Mouse (Mus musculus) heart, adult 2 months (tissue): ENCODE results near the gene Dgkb. TPM values are rescaled to one million over a fixed set of nuclear protein-coding genes. Genes with fewer than 3 reads are reported as not detected.

Source experiments
- DNase-seq, 2 experiments: peaks; one replicate each; pipeline ENCODE4 v3.0.0; 2021
- H3K27ac ChIP-seq: fragments of 200-600 bp; 2 replicates; pipeline ENCODE4 v1.8.1; 2022
- H3K27me3 ChIP-seq: fragments of 200-500 bp; 2 replicates; pipeline ENCODE4 v1.6.1; 2012; ENCODE audit warnings: mild to moderate bottlenecking, low read length, inconsistent platforms, mixed read lengths; ENCODE audit not compliant: control insufficient read depth, insufficient read depth
- H3K36me3 ChIP-seq: fragments of 200-500 bp; 2 replicates; pipeline ENCODE4 v1.6.1; 2012; ENCODE audit warnings: low read length, inconsistent platforms; ENCODE audit not compliant: control insufficient read depth, insufficient read depth
- H3K4me1 ChIP-seq: fragments of 200-500 bp; 2 replicates; pipeline ENCODE4 v1.6.1; 2011; ENCODE audit warnings: low read length; ENCODE audit not compliant: control insufficient read depth, insufficient read depth
- H3K4me3 ChIP-seq: fragments of 200-600 bp; 2 replicates; pipeline ENCODE4 v1.8.1; 2022
- H3K79me2 ChIP-seq: fragments of 200-500 bp; replicated peaks from 2 replicates; pipeline ENCODE4 v1.6.1; 2012; ENCODE audit warnings: mild to moderate bottlenecking, inconsistent platforms, low read length, moderate library complexity, mixed read lengths; ENCODE audit not compliant: control insufficient read depth, insufficient read depth
- H3K9ac ChIP-seq: fragments of 200-500 bp; 2 replicates; pipeline ENCODE4 v1.6.1; 2012; ENCODE audit warnings: low read depth, mild to moderate bottlenecking, control low read depth, inconsistent platforms, low read length, mixed read lengths
- CTCF ChIP-seq: fragments of 200-600 bp; IDR thresholded peaks from 2 replicates; pipeline ENCODE4 v1.8.1; 2022; ENCODE audit warnings: antibody characterized with exemption, mild to moderate bottlenecking, moderate library complexity
- EP300 ChIP-seq: fragments of 200-500 bp; IDR thresholded peaks from 2 replicates; pipeline ENCODE4 v1.6.1; 2011; ENCODE audit warnings: low read depth, low read length, control low read depth; ENCODE audit not compliant: insufficient read depth
- POLR2A ChIP-seq: fragments of 200-500 bp; IDR thresholded peaks from 2 replicates; pipeline ENCODE4 v1.6.1; 2011; ENCODE audit warnings: mild to moderate bottlenecking, low read depth, low read length, control low read depth; ENCODE audit not compliant: insufficient read depth
- WGBS: fragments of 180-500 bp; shearing (Covaris S2); methylation state at CpG from one replicate; pipeline ENCODE4 v1.1.7; 2018; 5-methylcytosine and 5-hydroxymethylcytosine counted together
- intact Hi-C: fragments of 180-260 bp; cut with DNase I; formaldehyde crosslinking; loops from one replicate; pipeline ENCODE4 v1.15.1; 2025
- polyA plus RNA-seq: library from polyadenylated mRNA; depleted of rRNA; stranded (reverse); fragments of >200 nt; gene quantifications from 2 replicates; pipeline ENCODE4 v1.2.3, GENCODE M21; 2012
- total RNA-seq, 2 experiments: library from RNA; stranded (reverse); gene quantifications; 2 replicates each; pipeline ENCODE4 v1.2.3; 2021

Dgkb gene
- total and polyA plus RNA-seq, 3 experiments = 0.23 to 1.1 (median 1.1) TPM

DNA sequence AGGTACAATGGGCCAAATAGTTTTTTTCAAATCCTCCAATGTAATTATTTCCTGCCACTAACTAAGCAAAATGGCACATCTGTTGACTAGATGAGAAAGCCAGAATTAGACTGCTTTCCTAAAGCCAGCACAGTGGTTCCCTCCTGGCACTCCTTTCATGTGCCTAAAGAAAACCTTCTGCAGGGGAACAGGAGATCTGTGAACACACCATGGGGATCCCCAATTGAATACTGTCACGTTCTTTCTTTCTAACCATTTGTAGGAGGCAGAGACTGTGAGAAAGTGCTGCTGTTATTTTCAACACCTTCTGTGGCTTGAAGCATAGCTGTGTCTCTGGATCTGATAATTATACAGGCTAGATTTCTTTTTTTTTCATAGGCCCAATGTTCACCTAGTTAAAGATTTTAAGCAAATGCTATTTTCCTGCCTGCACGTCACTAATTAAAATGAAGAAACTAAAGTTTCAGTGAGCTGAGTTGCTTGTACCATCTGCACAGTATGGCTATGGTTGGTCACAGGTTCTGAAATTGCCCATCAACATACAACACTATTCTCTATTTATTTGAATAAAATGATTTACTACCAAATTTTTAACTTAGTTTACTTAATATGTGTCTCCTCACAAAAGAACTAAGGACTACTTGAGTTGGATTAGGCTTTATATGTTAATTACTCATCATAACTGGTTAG lies 161.1 kb downstream of the Dgkb start:
- no peaks in the 10 kb centered on the region for H3K79me2 ChIP-seq
- H3K27ac ChIP-seq = no peak overlapping the region
- intact Hi-C loops = no loop called here
- H3K4me1 ChIP-seq = no peaks in the 10 kb centered on the region
- 44% methylated on average over 2 of the region's 2 CpGs for WGBS
- H3K36me3 ChIP-seq = no peaks in the 10 kb centered on the region
- H3K27me3 ChIP-seq = no peaks in the 10 kb centered on the region
- H3K4me3 ChIP-seq = no peak overlapping the region
- no peak for TF ChIP-seq EP300
- TF ChIP-seq CTCF = no peak
- no peak for TF ChIP-seq POLR2A
- no peak overlapping the region for H3K9ac ChIP-seq
- no peak for DNase-seq

DNA sequence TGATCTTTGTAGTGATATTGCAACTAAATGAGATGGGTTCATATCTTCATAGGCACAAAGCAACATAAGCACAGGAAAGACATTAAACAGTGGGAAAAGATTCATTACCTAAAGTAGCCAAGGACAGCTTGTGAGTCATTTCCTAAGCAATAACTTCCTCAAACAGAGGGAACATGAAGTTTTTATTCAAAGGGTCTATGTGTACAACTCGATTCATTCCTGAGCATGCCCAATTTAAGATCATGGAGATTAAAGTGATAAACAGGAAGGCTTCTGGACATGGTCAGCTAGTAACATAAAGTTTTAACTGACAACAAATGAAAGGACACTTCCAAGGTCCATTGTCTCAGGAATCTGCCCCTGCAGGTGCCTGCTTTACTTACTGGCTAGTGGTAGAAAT lies 167.8 kb downstream of the Dgkb start:
- DNase-seq = no peak
- no peak overlapping the region for H3K4me3 ChIP-seq
- TF ChIP-seq EP300 = no peak
- no peak for TF ChIP-seq POLR2A
- no peak for TF ChIP-seq CTCF
- intact Hi-C loops = no loop called here
- 25% methylated on average over 1 of the region's 1 CpGs for WGBS
- H3K9ac ChIP-seq = no peak overlapping the region
- H3K27ac ChIP-seq = no peak overlapping the region
- no peaks in the 10 kb centered on the region for H3K27me3 ChIP-seq
- H3K36me3 ChIP-seq = no peaks in the 10 kb centered on the region
- H3K4me1 ChIP-seq = no peaks in the 10 kb centered on the region
- no peaks in the 10 kb centered on the region for H3K79me2 ChIP-seq

DNA sequence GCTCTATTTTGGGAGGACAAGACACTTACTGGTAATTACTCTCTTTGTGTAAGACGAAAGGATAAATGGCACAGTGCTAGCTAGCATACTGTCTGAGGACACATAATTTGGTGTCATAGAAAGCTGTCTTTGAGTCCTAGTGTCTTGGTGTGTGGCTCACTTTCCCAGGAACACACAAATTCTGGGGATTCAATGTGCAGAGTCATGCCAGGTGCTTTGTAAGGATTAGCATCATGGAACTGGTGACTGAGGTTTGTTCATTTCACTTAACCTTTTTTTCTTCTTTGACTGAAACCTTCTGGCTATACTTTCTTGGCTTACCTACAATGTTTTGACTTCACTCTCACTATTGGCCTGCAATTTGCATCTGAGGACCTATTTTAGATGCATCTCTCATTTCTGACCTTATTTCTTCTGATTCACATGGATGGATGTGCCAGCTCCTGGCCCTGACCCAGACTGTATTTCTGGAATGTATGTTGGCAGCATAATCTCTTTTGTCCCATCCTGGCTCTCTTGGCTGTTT lies 170.6 kb downstream of the Dgkb start:
- Histone ChIP-seq H3K36me3 (no peaks in the 10 kb centered on the region), H3K9ac (no peak overlapping the region), H3K4me1 (no peaks in the 10 kb centered on the region), H3K4me3 (no peak overlapping the region), H3K27ac (no peak overlapping the region), H3K27me3 (no peaks in the 10 kb centered on the region), H3K79me2 (no peaks in the 10 kb centered on the region)
- 67% methylated on average over 1 of the region's 1 CpGs for WGBS
- no peak for DNase-seq
- intact Hi-C loops = no loop called here
- no peak for TF ChIP-seq CTCF
- TF ChIP-seq EP300 = no peak
- no peak for TF ChIP-seq POLR2A

DNA sequence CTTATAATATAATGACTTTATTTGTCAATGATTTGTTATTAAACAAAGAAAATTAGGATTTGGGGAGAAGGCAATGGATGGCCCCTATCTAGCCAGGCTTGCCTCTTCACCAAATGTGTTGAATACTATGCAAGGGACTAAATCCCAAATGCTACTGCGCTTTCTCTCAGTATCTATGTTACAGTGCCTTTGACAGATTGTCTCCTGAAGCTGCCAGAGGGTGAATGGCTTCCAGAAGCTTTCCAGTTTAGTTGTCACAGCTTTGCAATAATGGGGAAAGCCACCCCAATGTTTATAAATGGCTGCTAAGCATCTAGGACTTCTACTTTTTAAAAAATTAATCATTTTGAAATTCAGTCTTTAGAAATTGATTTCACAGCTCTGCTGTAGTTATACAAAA lies 175.7 kb downstream of the Dgkb start:
- intact Hi-C loops = no loop called here
- H3K79me2 ChIP-seq = no peaks in the 10 kb centered on the region
- no peak for TF ChIP-seq POLR2A
- TF ChIP-seq EP300 = no peak
- no peak for TF ChIP-seq CTCF
- no peaks in the 10 kb centered on the region for H3K27me3 ChIP-seq
- no peaks in the 10 kb centered on the region for H3K36me3 ChIP-seq
- WGBS = 56% methylated on average over 1 of the region's 1 CpGs
- H3K4me3 ChIP-seq = no peak overlapping the region
- H3K27ac ChIP-seq = no peak overlapping the region
- no peak overlapping the region for H3K9ac ChIP-seq
- no peaks in the 10 kb centered on the region for H3K4me1 ChIP-seq
- DNase-seq = no peak

DNA sequence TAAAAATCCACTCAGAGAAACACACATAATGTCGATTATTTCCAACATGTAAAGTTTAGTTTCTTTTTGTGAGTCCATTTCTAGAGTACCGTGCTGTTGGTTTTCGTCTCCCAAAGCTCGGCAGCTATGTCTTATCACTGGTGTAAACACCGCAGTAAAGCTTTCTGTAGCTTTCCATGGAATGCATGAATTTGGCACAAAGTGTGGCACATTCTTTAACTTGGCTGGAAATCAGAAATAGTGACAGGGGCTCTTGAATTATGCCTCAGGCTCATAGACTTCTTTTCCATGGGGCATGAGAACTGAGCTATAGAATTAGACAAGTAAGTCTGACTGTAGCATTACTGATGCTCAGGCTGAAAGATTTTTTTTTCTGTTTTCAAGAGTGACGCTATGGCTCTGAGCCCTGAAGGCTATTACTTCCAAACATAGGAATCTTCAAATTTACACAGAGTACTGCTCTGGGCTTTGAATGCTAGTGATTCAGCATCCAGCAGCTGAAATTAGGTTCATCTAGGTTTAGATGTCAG lies 179.0 kb downstream of the Dgkb start:
- no peak overlapping the region for H3K27ac ChIP-seq

DNA sequence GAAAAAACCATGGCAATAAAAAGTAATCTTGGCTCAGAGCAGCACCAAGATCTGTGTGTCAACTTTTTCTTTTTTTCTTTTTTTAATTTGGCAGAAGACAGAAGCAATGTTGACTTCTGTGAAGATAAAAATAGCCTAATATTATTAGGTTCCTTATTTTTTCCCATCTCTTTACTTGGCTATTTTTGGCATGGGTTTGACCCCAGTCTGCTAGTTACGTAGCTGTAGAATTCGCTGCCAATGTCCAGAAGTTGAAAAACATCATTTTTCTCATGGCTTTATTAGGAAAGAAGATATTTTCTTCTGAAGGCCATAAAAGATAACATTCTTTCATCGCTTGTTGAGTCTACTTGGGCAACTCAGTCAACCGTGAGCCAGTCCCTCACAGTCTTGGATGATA lies 200.1 kb downstream of the Dgkb start:
- Histone ChIP-seq H3K27me3 (no peaks in the 10 kb centered on the region), H3K36me3 (no peaks in the 10 kb centered on the region), H3K4me3 (no peak overlapping the region), H3K79me2 (no peaks in the 10 kb centered on the region), H3K9ac (no peak overlapping the region), H3K27ac (no peak overlapping the region), H3K4me1 (no peaks in the 10 kb centered on the region)
- WGBS = 59% methylated on average over 4 of the region's 4 CpGs
- DNase-seq = no peak
- TF ChIP-seq EP300 (no peak), CTCF (no peak), POLR2A (no peak)
- intact Hi-C loops = no loop called here

More for the DNA sequence above, 179.0 kb downstream of the Dgkb start:
- no peaks in the 10 kb centered on the region for H3K79me2 ChIP-seq
- no peak overlapping the region for H3K9ac ChIP-seq
- no peak overlapping the region for H3K4me3 ChIP-seq
- no peak for TF ChIP-seq POLR2A
- no peak for TF ChIP-seq EP300
- no peak for TF ChIP-seq CTCF
- 60% methylated on average over 6 of the region's 6 CpGs for WGBS
- DNase-seq = no peak
- H3K27me3 ChIP-seq = no peaks in the 10 kb centered on the region
- intact Hi-C loops = no loop called here
- H3K36me3 ChIP-seq = no peaks in the 10 kb centered on the region
- H3K4me1 ChIP-seq = no peaks in the 10 kb centered on the region
